Mouse (Mus musculus) lung, embryonic 16.5 days (tissue): ENCODE measurements at regions not wholly inside any gene's neighbourhood (a gene's known extent, or its start where the extent isn't known, plus 50 kb on each side); places are given as distances from the start of the nearest gene placed in this dataset. TPM values are rescaled to one million over a fixed set of nuclear protein-coding genes. Genes with fewer than 3 reads are reported as not detected.

Experiments used
- ATAC-seq: fragments of 200-750 bp; cut with Nextera tagmentation; 2 replicates; pipeline ENCODE4 v1.8.0; 2017; ENCODE audit warnings: low read depth, mild to moderate bottlenecking, moderate library complexity
- H3K27ac ChIP-seq: fragments of 300-500 bp; sonication (generic); 2 replicates; pipeline ENCODE4 v1.5.1; 2014; ENCODE audit warnings: mild to moderate bottlenecking, control low read depth, low read length
- H3K27me3 ChIP-seq: fragments of 300-500 bp; sonication (generic); 2 replicates; pipeline ENCODE4 v1.6.1; 2014; ENCODE audit warnings: low read depth, low read length, mixed read lengths; ENCODE audit not compliant: control insufficient read depth, insufficient read depth
- H3K36me3 ChIP-seq: fragments of 300-500 bp; sonication (generic); 2 replicates; pipeline ENCODE4 v1.6.1; 2014; ENCODE audit warnings: low read length; ENCODE audit not compliant: control insufficient read depth, insufficient read depth
- H3K4me1 ChIP-seq: fragments of 300-500 bp; sonication (generic); replicated peaks from 2 replicates; pipeline ENCODE4 v1.6.1; 2014; ENCODE audit warnings: low read length, mixed read lengths; ENCODE audit not compliant: control insufficient read depth, insufficient read depth
- H3K4me2 ChIP-seq: fragments of 300-500 bp; sonication (generic); 2 replicates; pipeline ENCODE4 v1.6.1; 2014; ENCODE audit warnings: low read depth, low read length, control low read depth
- H3K4me3 ChIP-seq: fragments of 300-500 bp; sonication (generic); 2 replicates; pipeline ENCODE4 v1.5.1; 2014; ENCODE audit warnings: mild to moderate bottlenecking, low read length, control low read depth
- H3K9ac ChIP-seq: fragments of 300-500 bp; sonication (generic); 2 replicates; pipeline ENCODE4 v1.6.1; 2014; ENCODE audit warnings: low read length, control low read depth
- H3K9me3 ChIP-seq: fragments of 300-500 bp; sonication (generic); 2 replicates; pipeline ENCODE4 v1.6.1; 2016; ENCODE audit warnings: low read length; ENCODE audit not compliant: control insufficient read depth
- WGBS: fragments of 180-500 bp; shearing (Covaris S2); extraction: QIAGEN DNeasy Blood & Tissue Kit; methylation state at CpG from one replicate; pipeline ENCODE4 v1.1.7; 2014; 5-methylcytosine and 5-hydroxymethylcytosine counted together
- microRNA-seq: library from miRNA; unstranded; fragments of <30 nt; microRNA quantifications from one replicate; pipeline ENCODE4, GENCODE M21; 2016

- Histone ChIP-seq H3K27ac (no peak overlapping the region), H3K4me3 (no peak overlapping the region), H3K9me3 (no peaks in the 10 kb centered on the region), H3K4me1 (no peaks in the 10 kb centered on the region), H3K9ac (no peak overlapping the region), H3K36me3 (no peaks in the 10 kb centered on the region), H3K4me2 (no peak overlapping the region), H3K27me3 (no peaks in the 10 kb centered on the region)
- WGBS, result 62% methylated on average over 2 of the region's 2 CpGs
- ATAC-seq, result no peak
These were observed 951.0 kb downstream of the Ntrk3 start for GRCm38 (mm10) chr7:77786801-77787200.

- Histone ChIP-seq H3K36me3 (no peaks in the 10 kb centered on the region), H3K27ac (no peak overlapping the region), H3K9ac (no peak overlapping the region), H3K4me2 (no peak overlapping the region), H3K4me1 (no peaks in the 10 kb centered on the region), H3K4me3 (no peak overlapping the region), H3K9me3 (no peaks in the 10 kb centered on the region), H3K27me3 (no peaks in the 10 kb centered on the region)
- no peak for ATAC-seq
- 62% methylated on average over 11 of the region's 11 CpGs for WGBS
These were observed 965.9 kb downstream of the Ntrk3 start for GRCm38 (mm10) chr7:77771711-77772449.

DNA sequence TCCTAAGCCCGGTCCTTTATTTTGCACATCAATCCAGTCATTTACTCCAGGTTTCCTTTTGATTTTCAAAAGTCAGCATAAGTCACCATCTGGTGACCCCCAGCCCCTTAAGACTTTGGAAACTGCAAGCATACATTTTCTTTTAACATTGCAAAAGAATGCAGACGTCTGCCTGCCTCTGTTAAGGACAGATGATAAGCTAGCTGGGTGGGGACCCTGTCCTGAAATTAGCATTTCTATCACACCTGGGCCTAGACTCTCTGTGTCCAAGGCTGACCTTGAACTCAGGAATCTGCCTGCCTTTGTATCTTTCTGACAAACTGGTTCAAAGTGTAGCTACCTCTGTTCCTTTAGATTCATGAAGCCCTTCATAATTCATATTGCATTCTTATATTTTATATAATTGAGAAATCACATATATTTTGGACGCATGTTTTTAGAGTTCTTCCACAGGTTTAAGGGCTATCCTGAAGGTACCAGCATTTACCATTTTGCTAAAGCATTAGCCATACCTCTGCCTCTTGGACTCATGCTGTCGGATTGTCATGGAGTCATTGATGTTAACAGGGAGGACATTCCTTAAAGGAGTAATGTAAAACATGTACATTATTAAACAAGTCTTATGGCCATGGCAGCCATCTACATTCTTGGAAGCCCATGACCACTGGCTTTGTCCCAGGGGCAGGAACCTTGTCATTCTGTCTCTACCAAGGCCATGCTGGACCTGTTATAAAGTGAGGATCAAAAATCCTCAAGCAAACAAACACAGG lies 998.6 kb downstream of the Ntrk3 start:
- ATAC-seq, result no peak
- H3K9ac ChIP-seq, result no peak overlapping the region
- no peaks in the 10 kb centered on the region for H3K9me3 ChIP-seq
- H3K36me3 ChIP-seq, result no peaks in the 10 kb centered on the region
- H3K27ac ChIP-seq, result no peak overlapping the region
- H3K4me1 ChIP-seq, result no peaks in the 10 kb centered on the region
- H3K4me3 ChIP-seq, result no peak overlapping the region
- H3K4me2 ChIP-seq, result no peak overlapping the region
- WGBS, result 66% methylated on average over 4 of the region's 4 CpGs
- H3K27me3 ChIP-seq, result no peaks in the 10 kb centered on the region

Small RNA genes lying in the stretch of these regions (microRNA-seq; reads per million reads assigned to microRNA genes)
- not detected for gene Gm44358
